Mouse (Mus musculus) limb, embryonic 13.5 days (tissue): ENCODE data around the gene Mylpf. TPM values are rescaled to one million over a fixed set of nuclear protein-coding genes. Genes with fewer than 3 reads are reported as not detected.
"Not testable (repeated sequence)": the region's sequence is repeated elsewhere in the genome, so short reads cannot be mapped to it uniquely, and the experiment has no call there.

Experiments used
- ATAC-seq: fragments of 200-750 bp; cut with Nextera tagmentation; 2 replicates; pipeline ENCODE4 v1.8.0; 2017; ENCODE audit warnings: low read depth, moderate number of reproducible peaks, moderate TSS enrichment; ENCODE audit not compliant: low FRiP score
- H3K27ac ChIP-seq: fragments of 300-500 bp; sonication (generic); 2 replicates; pipeline ENCODE4 v1.5.1; 2015; ENCODE audit warnings: inconsistent platforms, mild to moderate bottlenecking, moderate library complexity
- H3K27me3 ChIP-seq: fragments of 300-500 bp; sonication (generic); 2 replicates; pipeline ENCODE4 v1.6.1; 2015; ENCODE audit warnings: mild to moderate bottlenecking, inconsistent platforms
- H3K36me3 ChIP-seq: fragments of 300-500 bp; sonication (generic); 2 replicates; pipeline ENCODE4 v1.6.1; 2015; ENCODE audit warnings: inconsistent platforms, mild to moderate bottlenecking, moderate library complexity
- H3K4me1 ChIP-seq: fragments of 300-500 bp; sonication (generic); 2 replicates; pipeline ENCODE4 v1.6.1; 2015; ENCODE audit warnings: inconsistent platforms
- H3K4me2 ChIP-seq: fragments of 300-500 bp; sonication (generic); replicated peaks from 2 replicates; pipeline ENCODE4 v1.6.1; 2015; ENCODE audit warnings: inconsistent platforms, mild to moderate bottlenecking, moderate library complexity
- H3K4me3 ChIP-seq: fragments of 300-500 bp; sonication (generic); 2 replicates; pipeline ENCODE4 v1.5.1; 2015; ENCODE audit warnings: moderate library complexity, mild to moderate bottlenecking, inconsistent platforms
- H3K9ac ChIP-seq: fragments of 300-500 bp; sonication (generic); 2 replicates; pipeline ENCODE4 v1.6.1; 2015; ENCODE audit warnings: mild to moderate bottlenecking, inconsistent platforms
- H3K9me3 ChIP-seq: fragments of 300-500 bp; sonication (generic); 2 replicates; pipeline ENCODE4 v1.6.1; 2016; ENCODE audit warnings: inconsistent platforms
- WGBS: fragments of 180-500 bp; shearing (Covaris S2); methylation state at CpG from one replicate; pipeline ENCODE4 v1.1.7; 2015; 5-methylcytosine and 5-hydroxymethylcytosine counted together
- polyA plus RNA-seq: library from polyadenylated mRNA; unstranded; fragments of >200 nt; fragmentation: Nextera tagmentation; extraction: Ambion mirVana; gene quantifications from 2 replicates; pipeline ENCODE4 v1.2.1, GENCODE M21; 2015

Mylpf gene
- polyA plus RNA-seq, 1 experiment from 2014 or later: 353 TPM

- under 1% methylated on average over 27 of the region's 27 CpGs for WGBS
- peak; percentile 17; the same call in 1 of the 2 replicates for ATAC-seq
- H3K36me3 ChIP-seq: peaks cover 64% of the 10 kb centered on the region
Observed at GRCm38 (mm10) chr7:127233368-127233749, 24.7 kb downstream of the Mylpf start.

DNA sequence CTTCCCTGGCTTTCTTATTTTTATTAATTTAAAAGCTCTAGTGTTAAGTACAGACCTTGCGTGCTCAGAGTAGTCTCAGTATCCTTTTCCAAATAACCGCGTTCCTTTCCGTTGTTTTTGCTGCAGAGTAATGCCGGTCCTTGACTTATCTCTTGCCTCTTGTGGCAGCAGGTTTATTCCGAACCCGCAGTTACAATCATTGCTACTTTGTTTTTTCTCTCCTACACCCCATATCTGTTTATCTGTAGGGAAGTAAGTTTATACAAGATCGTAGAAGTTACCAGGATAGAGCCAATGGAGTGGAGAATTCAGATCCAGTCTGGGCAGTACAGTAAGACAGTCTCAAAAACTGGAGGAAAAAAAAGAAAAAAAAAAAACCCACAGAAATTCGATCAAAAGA, 25.1 kb downstream of the Mylpf start:
- Histone ChIP-seq H3K9me3 (no peaks in the 10 kb centered on the region), H3K4me3 (peak overlapping the region; percentile 92), H3K27ac (peak overlapping the region; percentile 97), H3K9ac (peak overlapping the region; percentile 97), H3K4me2 (peak overlapping the region; percentile 79), H3K27me3 (no peaks in the 10 kb centered on the region), H3K4me1 (peaks cover 36% of the 10 kb centered on the region), H3K36me3 (peaks cover 67% of the 10 kb centered on the region)
- WGBS: 8% methylated on average over 9 of the region's 9 CpGs
- no peak for ATAC-seq

More at GRCm38 (mm10) chr7:127233368-127233749, 24.7 kb downstream of the Mylpf start:
- Histone ChIP-seq H3K27ac (peak overlapping the region; percentile 97), H3K9ac (peak overlapping the region; percentile 97), H3K4me2 (peak overlapping the region; percentile 79), H3K4me3 (peak overlapping the region; percentile 92), H3K9me3 (no peaks in the 10 kb centered on the region), H3K4me1 (peaks cover 36% of the 10 kb centered on the region), H3K27me3 (no peaks in the 10 kb centered on the region)

DNA sequence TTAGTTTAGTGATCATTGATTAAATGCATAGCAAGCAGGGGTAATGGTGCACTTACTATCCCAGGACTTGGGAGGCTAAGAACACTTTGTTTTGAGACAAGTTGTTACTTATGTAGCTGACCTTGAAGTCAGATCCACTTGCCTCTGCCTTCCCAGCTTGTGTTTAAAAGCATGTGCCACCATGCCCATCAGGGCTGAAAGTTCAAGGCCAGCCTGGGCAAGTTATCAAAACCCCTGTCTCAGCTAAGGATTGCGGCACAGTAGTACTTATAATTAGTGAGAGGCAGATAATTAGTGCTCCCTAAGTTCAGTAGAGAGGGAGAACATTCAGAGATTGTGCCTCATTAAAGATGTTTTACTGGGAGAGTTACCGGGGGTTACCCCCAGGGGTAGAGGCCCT, 26.1 kb downstream of the Mylpf start:
- peaks cover 34% of the 10 kb centered on the region for H3K4me1 ChIP-seq
- H3K27me3 ChIP-seq: no peaks in the 10 kb centered on the region
- no peak overlapping the region for H3K27ac ChIP-seq
- peak overlapping the region; percentile 92 for H3K4me3 ChIP-seq
- H3K9ac ChIP-seq: 0 out of 2 replicates have a peak overlapping the region, but pooled peaks have one; percentile 35
- peaks cover 67% of the 10 kb centered on the region for H3K36me3 ChIP-seq
- no peak for ATAC-seq
- no peaks in the 10 kb centered on the region for H3K9me3 ChIP-seq
- peak overlapping the region; percentile 79 for H3K4me2 ChIP-seq
- 73% methylated on average over 2 of the region's 2 CpGs for WGBS

GRCm38 (mm10) chr7:127243361-127243867, 34.7 kb downstream of the Mylpf start:
- Histone ChIP-seq H3K4me1 (peaks cover 27% of the 10 kb centered on the region), H3K9me3 (peaks cover 2% of the 10 kb centered on the region; the same call in 1 of the 2 replicates), H3K27ac (peak overlapping the region; percentile 93), H3K27me3 (no peaks in the 10 kb centered on the region), H3K4me2 (peak overlapping the region; percentile 79), H3K36me3 (peaks cover 44% of the 10 kb centered on the region), H3K9ac (peak overlapping the region; percentile 97), H3K4me3 (peak overlapping the region; percentile 92)
- no peak for ATAC-seq
- 30% methylated on average over 2 of the region's 2 CpGs for WGBS

- H3K4me3 ChIP-seq: peak within 1 kb of the TSS; percentile 92
- peak within 1 kb of the TSS; percentile 79 for H3K4me2 ChIP-seq
- H3K36me3 ChIP-seq: peaks cover 38% of the 10 kb centered on the region
- peak; percentile 97 for ATAC-seq
- H3K9ac ChIP-seq: peak within 1 kb of the TSS; percentile 97
- H3K4me1 ChIP-seq: peaks cover 27% of the 10 kb centered on the region
- no peaks in the 10 kb centered on the region for H3K27me3 ChIP-seq
- H3K9me3 ChIP-seq: peaks cover 2% of the 10 kb centered on the region; the same call in 1 of the 2 replicates
- under 1% methylated on average over 54 of the region's 56 CpGs for WGBS
- H3K27ac ChIP-seq: peak within 1 kb of the TSS; percentile 93
Observed at GRCm38 (mm10) chr7:127243870-127244657, 35.4 kb downstream of the Mylpf start, which contains the start of gene Zfp771. Gene Zfp771, plus strand, starts transcription at chr7:127244274.

DNA sequence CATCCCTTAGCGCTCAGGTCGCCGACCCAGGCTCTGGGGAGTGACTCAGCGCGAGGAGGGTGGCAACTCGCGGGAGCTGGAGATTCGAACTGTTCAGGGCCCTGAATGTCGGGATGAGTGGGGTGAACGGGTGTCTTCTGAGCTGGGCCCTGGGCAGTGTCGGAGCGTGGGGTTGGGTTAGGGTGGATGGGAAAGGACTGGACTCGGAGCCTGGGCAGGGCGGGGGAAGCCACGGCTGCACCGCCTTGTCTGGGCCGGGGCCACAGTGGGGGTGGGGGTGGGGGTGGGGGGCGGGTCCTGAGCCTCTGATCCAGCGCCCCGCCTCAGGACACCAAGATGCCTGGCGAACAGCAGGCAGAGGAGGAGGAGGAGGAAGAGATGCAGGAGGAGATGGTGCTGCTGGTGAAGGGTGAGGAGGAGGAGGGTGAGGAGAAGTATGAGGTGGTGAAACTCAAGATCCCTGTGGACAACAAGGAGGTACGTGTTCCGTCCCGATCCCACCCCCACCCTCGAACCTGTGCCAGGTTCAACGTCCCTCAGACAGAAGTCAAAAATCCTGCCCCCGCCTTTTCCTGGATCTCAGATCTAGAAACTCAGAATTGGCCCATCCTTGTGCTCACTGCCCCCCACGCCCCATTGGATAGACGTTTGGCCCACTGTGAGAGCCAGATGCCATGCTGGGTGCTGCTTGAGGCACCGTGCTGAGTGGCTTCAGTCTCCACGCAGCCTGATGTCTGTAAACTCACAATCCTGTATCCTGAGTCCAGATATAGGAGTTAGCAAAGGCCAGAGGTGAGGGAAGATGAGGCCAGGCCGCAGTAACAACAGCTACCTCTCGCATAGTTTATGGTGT, 36.2 kb downstream of the Mylpf start:
- Histone ChIP-seq H3K36me3 (peaks cover 38% of the 10 kb centered on the region), H3K4me2 (peak overlapping the region; percentile 79), H3K9me3 (peaks cover 2% of the 10 kb centered on the region; the same call in 1 of the 2 replicates), H3K9ac (peak overlapping the region; percentile 97), H3K4me3 (peak overlapping the region; percentile 92), H3K4me1 (peaks cover 27% of the 10 kb centered on the region), H3K27ac (peak overlapping the region; percentile 93), H3K27me3 (no peaks in the 10 kb centered on the region)
- peak; percentile 78 for ATAC-seq
- 10% methylated on average over 30 of the region's 33 CpGs for WGBS

GRCm38 (mm10) chr7:127250511-127250910, 41.8 kb downstream of the Mylpf start:
- H3K27me3 ChIP-seq, H3K9me3 ChIP-seq, H3K4me2 ChIP-seq, H3K27ac ChIP-seq, H3K9ac ChIP-seq, H3K4me3 ChIP-seq, ATAC-seq: not testable (repeated sequence)
- Histone ChIP-seq H3K36me3 (peaks cover 55% of the 10 kb centered on the region), H3K4me1 (peaks cover 26% of the 10 kb centered on the region)
- WGBS: 92% methylated on average over 8 of the region's 8 CpGs

DNA sequence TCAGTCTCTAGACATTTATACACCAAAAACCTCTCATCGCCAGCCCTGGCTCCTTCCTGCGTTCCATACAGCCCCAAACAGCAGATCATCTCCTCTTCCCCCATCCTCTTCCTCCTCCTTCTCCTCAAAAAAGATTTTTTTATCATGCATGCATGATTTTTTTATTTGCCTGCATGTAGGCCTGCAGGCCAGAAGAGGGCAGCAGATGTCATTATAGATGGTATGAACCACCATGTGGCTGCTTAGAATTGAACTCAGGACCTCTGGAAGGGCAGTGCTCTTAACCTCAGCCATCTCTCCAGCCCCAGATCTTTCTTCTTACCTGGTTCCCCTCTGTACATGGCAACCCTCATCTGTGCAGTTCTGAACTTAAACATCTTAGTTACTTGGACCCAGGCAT, 43.7 kb downstream of the Mylpf start:
- Histone ChIP-seq H3K36me3 (peaks cover 50% of the 10 kb centered on the region), H3K9me3 (no peaks in the 10 kb centered on the region), H3K4me3 (no peak overlapping the region), H3K9ac (no peak overlapping the region), H3K27ac (no peak overlapping the region; the same call in 1 of the 2 replicates), H3K4me2 (no peak overlapping the region), H3K4me1 (peaks cover 12% of the 10 kb centered on the region), H3K27me3 (no peaks in the 10 kb centered on the region)
- no peak for ATAC-seq
- 93% methylated on average over 2 of the region's 2 CpGs for WGBS

DNA sequence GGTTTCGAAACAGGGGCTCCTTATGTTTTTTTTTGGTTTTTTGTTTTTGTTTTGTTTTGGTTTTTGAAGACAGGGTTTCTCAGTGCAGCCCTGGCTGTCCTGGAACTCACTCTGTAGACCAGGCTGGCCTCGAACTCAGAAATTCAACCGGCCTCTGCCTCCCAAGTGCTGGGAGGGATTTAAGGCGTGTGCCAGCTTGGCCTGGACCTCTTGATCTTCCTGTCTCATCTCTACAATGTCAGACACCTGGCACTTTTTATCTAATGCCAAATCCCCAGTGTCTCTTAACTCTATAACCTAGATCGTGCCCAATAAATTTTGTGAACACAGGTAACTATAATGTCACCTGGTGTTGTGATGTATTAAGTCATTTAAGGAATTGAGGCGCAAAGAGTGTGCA, 44.7 kb downstream of the Mylpf start:
- peak overlapping the region; percentile 58 for H3K4me3 ChIP-seq
- ATAC-seq: 0 out of 2 replicates have a peak, but pooled peaks have one; percentile 1

GRCm38 (mm10) chr7:127253821-127254769, 45.4 kb downstream of the Mylpf start:
- H3K27me3 ChIP-seq: no peaks in the 10 kb centered on the region

More for the DNA sequence above, 44.7 kb downstream of the Mylpf start:
- 72% methylated on average over 6 of the region's 6 CpGs for WGBS
- Histone ChIP-seq H3K9me3 (no peaks in the 10 kb centered on the region), H3K27me3 (no peaks in the 10 kb centered on the region), H3K36me3 (peaks cover 50% of the 10 kb centered on the region), H3K27ac (0 out of 2 replicates have a peak overlapping the region, but pooled peaks have one; percentile 73), H3K9ac (peak overlapping the region; percentile 72), H3K4me2 (peak overlapping the region; percentile 78), H3K4me1 (peaks cover 12% of the 10 kb centered on the region)

GRCm38 (mm10) chr7:127255008-127255407, 46.3 kb downstream of the Mylpf start:
- H3K9me3 ChIP-seq: no peaks in the 10 kb centered on the region
- peak overlapping the region; percentile 76 for H3K9ac ChIP-seq
- H3K36me3 ChIP-seq: peaks cover 39% of the 10 kb centered on the region
- no peak for ATAC-seq
- peak overlapping the region; percentile 84; the same call in 1 of the 2 replicates for H3K27ac ChIP-seq
- peaks cover 26% of the 10 kb centered on the region for H3K4me1 ChIP-seq
- H3K4me3 ChIP-seq: peak overlapping the region; percentile 58
- no peaks in the 10 kb centered on the region for H3K27me3 ChIP-seq
- WGBS: 11% methylated on average over 4 of the region's 4 CpGs
- peak overlapping the region; percentile 78 for H3K4me2 ChIP-seq

More at GRCm38 (mm10) chr7:127253821-127254769, 45.4 kb downstream of the Mylpf start:
- Histone ChIP-seq H3K4me2 (peak overlapping the region; percentile 78), H3K36me3 (peaks cover 48% of the 10 kb centered on the region), H3K4me3 (peak overlapping the region; percentile 58), H3K4me1 (peaks cover 17% of the 10 kb centered on the region), H3K9me3 (no peaks in the 10 kb centered on the region), H3K9ac (peak overlapping the region; percentile 76), H3K27ac (peak overlapping the region; percentile 84)
- peak; percentile 93 for ATAC-seq
- under 1% methylated on average over 136 of the region's 136 CpGs for WGBS
